Mouse (Mus musculus) CH12.LX (cell line): Measurements from ENCODE around the gene Slu7.

Experiments used
- CTCF ChIP-seq, 2 experiments: IDR thresholded peaks in 1 of 2; conservative IDR thresholded peaks in 1 of 2; 2 replicates each; pipeline ENCODE4 v1.5.1; 2011 to 2012; ENCODE audit warnings: low read depth in 2 of 2, low read length in 2 of 2, improper control_type of control experiment in 1 of 2, inconsistent platforms in 1 of 2, mild to moderate bottlenecking in 1 of 2, moderate library complexity in 1 of 2
- MAZ ChIP-seq: IDR thresholded peaks from 2 replicates; pipeline ENCODE4 v1.6.1; 2012; ENCODE audit warnings: low read depth, mild to moderate bottlenecking, inconsistent platforms, low read length, improper control_type of control experiment, moderate library complexity

DNA sequence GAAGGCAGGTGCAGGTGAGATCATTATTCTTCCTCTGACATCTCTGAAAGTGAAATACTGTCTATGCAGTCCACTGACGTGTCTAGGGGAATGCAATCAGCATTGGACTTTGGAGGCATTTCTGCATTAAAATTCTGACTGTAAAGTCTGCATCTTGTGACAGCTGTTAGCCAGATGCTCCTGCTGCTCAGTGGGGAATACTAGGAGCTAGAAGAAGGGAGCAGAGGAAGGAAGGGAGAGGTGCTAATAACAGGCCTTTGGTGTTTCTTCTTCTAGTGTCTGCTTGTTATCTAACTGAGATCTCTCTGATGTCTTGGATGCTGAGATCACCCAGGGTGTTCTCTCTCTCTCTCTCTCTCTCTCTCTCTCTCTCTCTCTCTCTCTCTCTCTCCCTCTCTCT, 39.6 kb downstream of the Slu7 start:
- no peak for TF ChIP-seq CTCF (conservative IDR thresholded peaks at IDR 0.05 in 1 of 2, IDR thresholded peaks at IDR 0.05 in 1 of 2; ENCODE audit: low read depth in 2 of 2, low read length in 2 of 2)
- no peak for TF ChIP-seq MAZ
